Mouse (Mus musculus): ENCODE measurements around the gene Zic4. TPM values are rescaled to one million over a fixed set of nuclear protein-coding genes. Genes with fewer than 3 reads are reported as not detected.

Gene Zic4
- polyA plus RNA-seq, 1 experiment from 2014 or later = not detected

DNA sequence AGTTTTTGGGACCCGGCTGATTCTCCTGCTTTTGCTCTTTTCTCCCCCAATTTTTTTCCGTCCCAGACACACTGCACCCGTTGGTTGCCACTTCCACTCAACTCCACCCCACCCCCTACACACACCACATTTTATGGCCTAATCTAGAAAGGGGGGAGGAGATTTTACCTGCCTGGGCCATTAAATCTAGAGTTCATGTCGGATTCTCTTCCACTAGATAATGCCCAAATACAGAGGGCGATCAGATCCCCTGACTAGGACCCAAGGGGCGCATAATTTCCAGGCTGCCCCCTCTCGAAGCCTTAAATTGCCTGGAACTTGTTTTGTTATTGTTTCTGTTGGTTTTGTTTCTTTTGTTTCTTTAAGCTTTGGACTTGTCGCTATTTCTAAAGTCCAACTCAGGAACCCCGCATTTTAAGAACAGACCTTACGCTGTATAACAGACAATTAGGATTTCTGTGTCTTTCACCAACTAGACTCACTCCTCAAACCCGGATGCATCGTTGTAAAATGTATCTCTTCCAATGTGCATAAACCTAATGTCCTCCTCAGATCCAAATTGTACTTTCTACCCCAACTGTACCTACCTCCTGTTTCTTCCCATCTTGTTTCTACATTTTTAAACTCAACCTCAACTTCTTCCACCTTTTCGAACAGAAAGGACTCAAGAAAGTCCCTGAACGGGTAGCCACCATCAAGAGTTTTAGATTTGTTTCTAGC lies 958 bp downstream of the Zic4 start:
- no peak for ATAC-seq (ENCODE audit: low read depth)
- Histone ChIP-seq H3K27ac (ENCODE audit: low read length) (no peak overlapping the region), H3K4me3 (ENCODE audit: low read length) (no peak overlapping the region), H3K4me2 (ENCODE audit: low read depth, low read length) (no peak overlapping the region), H3K9me3 (ENCODE audit: control insufficient read depth, low read length) (no peaks in the 10 kb centered on the region), H3K9ac (ENCODE audit: low read length) (no peak overlapping the region), H3K27me3 (ENCODE audit: control insufficient read depth, insufficient read depth, low read depth, low read length) (peaks cover 80% of the 10 kb centered on the region), H3K36me3 (ENCODE audit: control insufficient read depth, insufficient read depth, low read length) (no peaks in the 10 kb centered on the region), H3K4me1 (replicated peaks; ENCODE audit: control insufficient read depth, insufficient read depth, low read length) (peaks cover 15% of the 10 kb centered on the region; the same call in 1 of the 2 replicates)
- 4% methylated on average over 14 of the region's 14 CpGs for WGBS

DNA sequence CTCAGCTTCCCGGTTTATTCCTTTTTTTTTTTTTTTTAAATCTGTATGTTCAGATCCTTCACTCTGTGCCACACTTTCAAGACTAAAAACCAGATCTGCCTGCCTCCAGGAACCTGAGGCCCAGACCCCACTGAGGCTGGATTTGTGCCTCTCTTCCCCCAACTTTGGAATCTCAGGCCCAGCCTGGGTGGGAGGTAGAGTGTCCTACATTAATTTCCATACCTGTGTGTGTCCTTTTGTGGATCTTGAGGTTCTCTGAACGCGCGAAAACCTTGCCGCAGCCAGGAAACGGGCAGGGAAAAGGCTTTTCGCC lies 1.6 kb downstream of the Zic4 start:
- H3K4me3 ChIP-seq (ENCODE audit: low read length) = no peak overlapping the region
- 1% methylated on average over 7 of the region's 7 CpGs for WGBS
- H3K9ac ChIP-seq (ENCODE audit: low read length) = no peak overlapping the region
- peaks cover 85% of the 10 kb centered on the region for H3K27me3 ChIP-seq (ENCODE audit: control insufficient read depth, insufficient read depth, low read depth, low read length)
- no peak for ATAC-seq (ENCODE audit: low read depth)
- peaks cover 15% of the 10 kb centered on the region; the same call in 1 of the 2 replicates for H3K4me1 ChIP-seq (replicated peaks; ENCODE audit: control insufficient read depth, insufficient read depth, low read length)
- no peak overlapping the region for H3K27ac ChIP-seq (ENCODE audit: low read length)
- H3K4me2 ChIP-seq (ENCODE audit: low read depth, low read length) = no peak overlapping the region
- no peaks in the 10 kb centered on the region for H3K36me3 ChIP-seq (ENCODE audit: control insufficient read depth, insufficient read depth, low read length)
- H3K9me3 ChIP-seq (ENCODE audit: control insufficient read depth, low read length) = no peaks in the 10 kb centered on the region

DNA sequence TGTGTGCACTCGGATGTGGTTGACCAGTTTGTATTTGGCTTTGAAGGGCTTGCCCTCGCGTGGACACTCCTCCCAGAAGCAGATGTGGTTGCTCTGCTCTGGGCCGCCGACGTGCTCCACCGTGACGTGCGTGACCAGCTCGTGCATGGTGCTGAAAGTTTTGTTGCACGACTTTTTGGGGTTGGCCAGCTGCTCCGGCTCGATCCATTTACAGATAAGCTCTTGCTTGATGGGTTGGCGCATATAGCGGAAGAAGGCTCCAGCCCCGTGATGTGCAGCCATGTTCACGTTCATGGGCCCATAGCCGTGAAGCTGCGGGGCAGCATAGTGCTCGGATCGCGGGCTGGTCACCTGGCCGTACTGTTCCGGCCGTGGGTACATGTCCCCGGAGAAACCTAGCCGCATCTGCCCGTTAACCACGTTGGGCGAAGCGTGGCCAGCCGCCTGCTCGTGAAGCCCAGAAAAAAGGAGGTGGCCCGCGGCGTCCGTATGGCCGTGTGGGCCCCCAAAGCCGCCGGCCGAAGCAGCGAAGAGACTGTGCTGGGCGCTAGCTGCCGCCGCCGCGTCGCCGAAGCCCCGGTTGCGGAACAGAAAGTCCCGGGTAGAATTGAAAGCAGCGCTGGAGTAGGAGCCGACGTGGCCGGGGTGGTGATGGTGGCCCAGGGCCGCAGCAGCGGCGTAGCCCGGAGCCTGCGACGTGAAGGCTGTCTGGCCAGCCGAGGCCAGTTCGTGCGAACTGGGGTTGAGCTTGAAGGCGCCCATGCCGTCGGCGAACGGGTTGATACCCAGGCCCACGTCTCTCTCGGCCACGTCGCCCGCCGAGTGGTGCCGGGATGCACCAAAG lies 2.1 kb downstream of the Zic4 start:
- Histone ChIP-seq H3K4me1 (replicated peaks; ENCODE audit: control insufficient read depth, insufficient read depth, low read length) (peaks cover 15% of the 10 kb centered on the region; the same call in 1 of the 2 replicates), H3K4me2 (ENCODE audit: low read depth, low read length) (peak overlapping the region; percentile 45), H3K36me3 (ENCODE audit: control insufficient read depth, insufficient read depth, low read length) (no peaks in the 10 kb centered on the region), H3K9me3 (ENCODE audit: control insufficient read depth, low read length) (no peaks in the 10 kb centered on the region), H3K9ac (ENCODE audit: low read length) (0 out of 2 replicates have a peak overlapping the region, but pooled peaks have one; percentile 15), H3K27me3 (ENCODE audit: control insufficient read depth, insufficient read depth, low read depth, low read length) (peaks cover 87% of the 10 kb centered on the region), H3K27ac (ENCODE audit: low read length) (no peak overlapping the region), H3K4me3 (ENCODE audit: low read length) (peak overlapping the region; percentile 36)
- ATAC-seq (ENCODE audit: low read depth) = peak; percentile 39
- 1% methylated on average over 77 of the region's 77 CpGs for WGBS

DNA sequence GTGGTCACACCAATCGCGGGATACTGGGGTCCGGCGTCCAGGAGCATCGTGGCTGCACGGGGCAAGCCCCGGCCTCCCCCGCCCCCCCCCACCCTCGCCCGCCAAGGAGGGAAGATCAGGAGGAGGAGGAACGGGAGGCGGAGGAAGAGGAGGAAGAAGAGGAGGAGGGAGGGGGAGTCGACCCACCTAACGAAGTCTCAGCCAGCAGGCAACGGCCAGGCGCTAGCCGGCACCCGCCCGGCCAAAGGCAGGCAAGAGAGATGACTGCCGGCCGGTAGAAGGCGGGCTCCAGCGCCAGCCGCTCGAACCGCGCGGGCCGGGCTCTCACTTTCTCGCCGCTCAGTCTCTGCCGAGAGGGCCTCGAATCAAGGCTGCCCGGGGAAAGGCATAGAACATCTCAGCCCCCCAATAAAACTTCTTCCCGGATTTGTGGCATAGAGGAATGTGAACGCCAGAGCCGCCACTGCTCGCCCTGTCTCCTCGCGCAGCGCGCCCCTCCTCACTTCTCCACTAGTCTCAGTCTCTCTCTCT lies 2.8 kb downstream of the Zic4 start:
- H3K4me1 ChIP-seq (replicated peaks; ENCODE audit: control insufficient read depth, insufficient read depth, low read length) = peaks cover 15% of the 10 kb centered on the region; the same call in 1 of the 2 replicates
- no peaks in the 10 kb centered on the region for H3K36me3 ChIP-seq (ENCODE audit: control insufficient read depth, insufficient read depth, low read length)
- H3K4me3 ChIP-seq (ENCODE audit: low read length) = peak overlapping the region; percentile 36
- under 1% methylated on average over 38 of the region's 42 CpGs for WGBS
- H3K4me2 ChIP-seq (ENCODE audit: low read depth, low read length) = peak overlapping the region; percentile 45
- peaks cover 90% of the 10 kb centered on the region for H3K27me3 ChIP-seq (ENCODE audit: control insufficient read depth, insufficient read depth, low read depth, low read length)
- ATAC-seq (ENCODE audit: low read depth) = 0 out of 2 replicates have a peak, but pooled peaks have one; percentile 51
- H3K27ac ChIP-seq (ENCODE audit: low read length) = no peak overlapping the region
- no peaks in the 10 kb centered on the region for H3K9me3 ChIP-seq (ENCODE audit: control insufficient read depth, low read length)
- H3K9ac ChIP-seq (ENCODE audit: low read length) = no peak overlapping the region

DNA sequence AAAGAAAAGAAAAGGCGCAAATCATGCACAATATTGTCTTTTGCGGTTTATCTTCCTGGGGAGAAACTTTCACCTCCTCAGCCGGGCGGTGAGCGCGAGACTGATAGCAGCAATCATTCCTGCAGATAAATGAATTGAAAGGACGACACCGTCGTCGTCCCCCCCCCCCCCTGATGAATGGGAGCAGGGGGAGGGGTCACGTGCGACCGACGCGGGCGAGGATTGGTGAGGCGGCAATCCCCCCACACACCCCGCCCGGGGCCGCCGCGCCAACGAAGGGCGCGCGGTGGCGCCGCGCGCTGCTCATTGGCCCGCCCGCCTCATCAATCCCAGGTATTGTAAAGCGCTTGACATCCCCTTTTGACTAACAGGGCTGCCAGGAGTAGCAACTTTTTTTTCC lies 3.5 kb downstream of the Zic4 start, which contains the start of gene Zic1:
Gene Zic1 (minus strand): TSS at position 147 of the 400 bp plus-strand sequence.
- H3K36me3 ChIP-seq (ENCODE audit: control insufficient read depth, insufficient read depth, low read length) = no peaks in the 10 kb centered on the region
- peak within 1 kb of the TSS; percentile 36 for H3K4me3 ChIP-seq (ENCODE audit: low read length)
- 0% methylated on average over 23 of the region's 33 CpGs for WGBS
- H3K9ac ChIP-seq (ENCODE audit: low read length) = 0 out of 2 replicates have a peak within 1 kb of the TSS, but pooled peaks have one; percentile 15
- no peak for ATAC-seq (ENCODE audit: low read depth)
- H3K9me3 ChIP-seq (ENCODE audit: control insufficient read depth, low read length) = no peaks in the 10 kb centered on the region
- H3K27me3 ChIP-seq (ENCODE audit: control insufficient read depth, insufficient read depth, low read depth, low read length) = peaks cover 92% of the 10 kb centered on the region
- peak within 1 kb of the TSS; percentile 45 for H3K4me2 ChIP-seq (ENCODE audit: low read depth, low read length)
- no peak within 1 kb of the TSS for H3K27ac ChIP-seq (ENCODE audit: low read length)
- H3K4me1 ChIP-seq (replicated peaks; ENCODE audit: control insufficient read depth, insufficient read depth, low read length) = peaks cover 15% of the 10 kb centered on the region; the same call in 1 of the 2 replicates

DNA sequence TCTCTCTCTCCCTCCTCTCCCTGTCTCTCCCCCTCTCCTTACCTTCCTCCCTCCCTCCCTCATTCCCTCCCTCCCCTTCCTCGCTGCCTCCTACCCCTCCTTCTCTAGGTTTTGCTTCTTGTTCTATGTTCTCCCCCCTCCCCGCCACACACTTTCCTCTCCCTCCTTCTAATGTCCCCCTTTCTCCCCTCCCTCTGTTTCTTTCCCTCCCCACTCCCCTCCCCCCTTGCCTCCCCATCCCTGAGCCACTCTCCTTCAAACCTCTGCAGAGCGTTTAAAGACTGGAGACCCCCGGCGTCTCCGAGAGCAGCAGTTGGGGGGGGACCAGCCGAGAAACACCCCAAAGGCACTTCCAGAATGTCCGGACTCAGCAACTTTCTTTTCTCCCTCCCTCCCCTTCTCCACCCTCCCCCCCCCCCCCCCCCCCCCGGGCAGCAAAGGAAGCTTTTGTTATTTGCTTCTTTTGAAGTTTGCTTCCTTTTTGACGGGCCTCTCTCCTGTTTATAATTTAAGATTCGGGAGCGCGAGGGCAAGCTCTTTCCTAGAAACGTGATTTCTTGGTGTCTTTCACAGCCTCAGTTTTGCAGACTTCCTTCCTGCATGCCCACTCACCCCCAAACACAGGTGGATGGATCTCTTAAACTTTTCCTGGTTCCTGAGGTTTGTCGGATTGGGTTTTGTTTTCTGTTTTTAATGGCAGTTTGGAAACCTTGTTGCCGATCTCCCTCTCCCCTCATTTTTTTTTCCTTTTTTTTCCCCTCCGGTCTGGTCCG lies 4.2 kb downstream of the Zic4 start:
- H3K27me3 ChIP-seq (ENCODE audit: control insufficient read depth, insufficient read depth, low read depth, low read length) = peaks cover 93% of the 10 kb centered on the region
- H3K9ac ChIP-seq (ENCODE audit: low read length) = no peak overlapping the region
- H3K9me3 ChIP-seq (ENCODE audit: control insufficient read depth, low read length) = no peaks in the 10 kb centered on the region
- ATAC-seq (ENCODE audit: low read depth) = no peak
- H3K27ac ChIP-seq (ENCODE audit: low read length) = no peak overlapping the region
- H3K4me2 ChIP-seq (ENCODE audit: low read depth, low read length) = no peak overlapping the region
- peaks cover 15% of the 10 kb centered on the region; the same call in 1 of the 2 replicates for H3K4me1 ChIP-seq (replicated peaks; ENCODE audit: control insufficient read depth, insufficient read depth, low read length)
- no peaks in the 10 kb centered on the region for H3K36me3 ChIP-seq (ENCODE audit: control insufficient read depth, insufficient read depth, low read length)
- WGBS = 3% methylated on average over 17 of the region's 18 CpGs
- H3K4me3 ChIP-seq (ENCODE audit: low read length) = no peak overlapping the region

DNA sequence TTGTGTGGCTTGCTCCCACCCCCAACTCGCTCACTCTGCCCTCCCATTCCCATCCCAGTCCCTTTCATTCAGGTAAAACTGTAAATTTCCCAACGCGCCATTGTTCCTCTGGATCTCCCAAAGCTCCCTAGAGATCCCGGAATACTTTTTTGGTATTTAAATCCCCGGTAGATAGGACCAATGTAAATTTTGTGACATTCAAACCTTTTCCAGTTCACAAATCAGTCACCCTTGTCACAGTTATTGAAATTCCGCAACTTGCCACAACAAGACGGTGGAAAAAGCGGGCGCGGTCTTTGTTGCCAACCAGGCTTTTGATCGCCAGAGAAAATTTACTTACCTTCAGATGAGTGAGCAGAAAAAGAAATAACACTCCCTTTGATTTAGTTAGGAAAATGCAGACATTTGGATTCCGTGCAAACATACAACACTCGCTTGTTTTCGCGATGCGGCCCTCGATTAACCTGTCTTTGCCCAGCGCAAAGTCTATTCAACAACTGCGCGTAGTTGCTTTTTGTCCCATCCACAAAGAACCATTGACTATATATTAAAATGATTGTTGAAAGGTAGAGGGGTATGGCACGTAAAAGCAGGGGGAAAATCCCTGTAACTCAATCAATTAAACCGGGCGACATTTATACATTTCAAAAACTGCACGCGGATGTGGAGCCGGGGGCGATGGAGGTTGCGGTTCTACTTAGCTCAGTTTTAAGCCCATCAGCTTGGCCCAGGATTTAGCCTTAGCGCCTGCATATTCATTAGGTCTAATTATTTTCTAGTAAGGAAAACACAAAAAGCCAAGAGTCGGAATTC lies 5.0 kb downstream of the Zic4 start:
- WGBS = 2% methylated on average over 30 of the region's 30 CpGs
- H3K9ac ChIP-seq (ENCODE audit: low read length) = no peak overlapping the region
- H3K9me3 ChIP-seq (ENCODE audit: control insufficient read depth, low read length) = no peaks in the 10 kb centered on the region

DNA sequence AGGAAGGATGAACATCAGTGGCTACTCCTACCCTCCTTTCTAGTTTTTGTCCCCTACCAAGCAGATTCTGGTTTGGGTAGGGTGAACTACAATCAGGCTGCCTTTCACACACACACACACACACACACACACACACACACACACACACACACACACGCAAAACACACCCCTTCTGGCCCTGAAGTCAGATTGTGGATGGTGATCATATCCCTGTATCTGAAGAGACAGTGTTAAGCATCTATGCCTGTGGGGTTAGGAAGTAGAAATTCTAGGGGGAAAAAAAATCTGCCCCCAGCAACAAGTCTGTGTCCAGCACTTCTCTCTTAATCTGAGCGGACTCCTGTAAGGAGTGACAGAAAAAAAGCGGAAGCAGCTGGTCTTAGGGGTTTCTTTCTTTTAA lies 5.9 kb downstream of the Zic4 start:
- no peak for ATAC-seq (ENCODE audit: low read depth)
- peaks cover 92% of the 10 kb centered on the region for H3K27me3 ChIP-seq (ENCODE audit: control insufficient read depth, insufficient read depth, low read depth, low read length)
- no peaks in the 10 kb centered on the region for H3K9me3 ChIP-seq (ENCODE audit: control insufficient read depth, low read length)
- H3K4me2 ChIP-seq (ENCODE audit: low read depth, low read length) = no peak overlapping the region
- WGBS = 6% methylated on average over 3 of the region's 3 CpGs
- peaks cover 9% of the 10 kb centered on the region; the same call in 1 of the 2 replicates for H3K4me1 ChIP-seq (replicated peaks; ENCODE audit: control insufficient read depth, insufficient read depth, low read length)
- no peak overlapping the region for H3K9ac ChIP-seq (ENCODE audit: low read length)
- no peak overlapping the region for H3K27ac ChIP-seq (ENCODE audit: low read length)
- no peak overlapping the region for H3K4me3 ChIP-seq (ENCODE audit: low read length)
- H3K36me3 ChIP-seq (ENCODE audit: control insufficient read depth, insufficient read depth, low read length) = no peaks in the 10 kb centered on the region

More for the DNA sequence above, 5.0 kb downstream of the Zic4 start:
- peaks cover 10% of the 10 kb centered on the region; the same call in 1 of the 2 replicates for H3K4me1 ChIP-seq (replicated peaks; ENCODE audit: control insufficient read depth, insufficient read depth, low read length)
- H3K4me2 ChIP-seq (ENCODE audit: low read depth, low read length) = no peak overlapping the region
- ATAC-seq (ENCODE audit: low read depth) = no peak
- H3K36me3 ChIP-seq (ENCODE audit: control insufficient read depth, insufficient read depth, low read length) = no peaks in the 10 kb centered on the region
- no peak overlapping the region for H3K4me3 ChIP-seq (ENCODE audit: low read length)
- H3K27ac ChIP-seq (ENCODE audit: low read length) = no peak overlapping the region
- peaks cover 93% of the 10 kb centered on the region for H3K27me3 ChIP-seq (ENCODE audit: control insufficient read depth, insufficient read depth, low read depth, low read length)

Data from lung, embryonic 16.5 days (tissue).